Mouse (Mus musculus): ENCODE results near the gene Il1rn.

DNA sequence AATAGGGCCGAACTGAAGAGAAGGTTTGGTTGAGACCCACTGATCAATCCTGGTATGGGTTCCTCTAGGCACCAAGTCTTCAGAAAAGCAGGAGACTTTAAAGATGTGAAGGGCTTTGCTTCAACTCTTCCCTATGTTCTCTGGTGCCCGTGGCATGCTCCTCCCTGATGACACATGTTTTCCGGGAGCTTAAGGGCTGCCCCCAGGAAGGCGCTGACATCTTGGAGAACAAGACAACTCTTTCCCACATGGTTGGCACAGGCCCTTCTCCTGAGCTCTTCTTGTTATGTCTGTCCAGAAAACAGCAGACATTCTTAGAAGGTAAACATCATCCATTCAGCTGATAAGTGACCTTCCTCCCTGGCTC is 31.2 kb downstream of the Il1rn start:
- no peak for TF ChIP-seq CTCF (IDR thresholded peaks at IDR 0.05; ENCODE audit: extremely low read depth, insufficient read depth, low read length)
- TF ChIP-seq POLR2A (IDR thresholded peaks at IDR 0.05; ENCODE audit: extremely low read depth, insufficient read depth, low read length), result no peak

Data from cortical plate, adult 2 months (tissue).